Mouse (Mus musculus): ENCODE measurements around the gene Tmco1. TPM values are rescaled to one million over a fixed set of nuclear protein-coding genes. Genes with fewer than 3 reads are reported as not detected.

Gene Tmco1
- total and polyA plus RNA-seq, 3 experiments: 110 to 128 TPM; not detected in 1

- Histone ChIP-seq H3K27ac (ENCODE audit: control insufficient read depth, low read depth, low read length) (no peak overlapping the region), H3K27me3 (ENCODE audit: control insufficient read depth in 1 of 2, insufficient read depth in 2 of 2, low read length in 2 of 2) (no peaks in the 10 kb centered on the region)
- DNase-seq (ENCODE audit: low read depth, low spot score): no peak
These were observed 57.6 kb downstream of the Tmco1 start for GRCm38 (mm10) chr1:167365808-167366207.

DNA sequence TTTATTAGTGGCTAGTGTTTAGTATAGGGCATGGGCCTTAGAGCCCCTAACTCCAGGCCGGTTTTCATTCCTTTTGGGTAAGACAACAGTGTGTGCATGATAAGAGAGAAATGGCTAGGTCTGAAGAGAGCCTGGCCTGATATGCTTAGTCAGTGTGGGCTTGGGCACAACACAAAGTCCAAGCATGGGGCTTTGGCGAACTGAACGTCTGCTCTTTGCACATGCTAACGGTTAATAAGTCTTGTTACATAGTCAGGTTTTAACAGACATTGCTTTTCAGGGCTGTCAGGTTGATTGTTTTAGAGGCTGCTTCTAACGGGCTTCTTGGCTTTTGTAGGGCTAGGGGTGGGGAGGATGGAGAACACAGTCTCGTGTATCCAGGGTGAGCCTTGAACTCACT is 58.4 kb downstream of the Tmco1 start:
- Histone ChIP-seq H3K27ac (ENCODE audit: control insufficient read depth, low read depth, low read length) (no peak overlapping the region), H3K9me3 (replicated peaks; ENCODE audit: insufficient read depth, low read length) (no peaks in the 10 kb centered on the region), H3K36me3 (ENCODE audit: control insufficient read depth in 1 of 2, insufficient read depth in 2 of 2, low read length in 2 of 2) (peaks cover 4 to 6% of the 10 kb centered on the region in 2 experiments)

More at GRCm38 (mm10) chr1:167365808-167366207, 57.6 kb downstream of the Tmco1 start:
- H3K79me2 ChIP-seq (ENCODE audit: control insufficient read depth, insufficient read depth, low read length, poor library complexity): no peaks in the 10 kb centered on the region
- H3K4me1 ChIP-seq (ENCODE audit: control insufficient read depth in 1 of 2, insufficient read depth in 2 of 2, low read length in 2 of 2): peaks cover 0 to 2% of the 10 kb centered on the region in 2 experiments; a peak in 2 of 4 replicates
- H3K36me3 ChIP-seq (ENCODE audit: control insufficient read depth in 1 of 2, insufficient read depth in 2 of 2, low read length in 2 of 2): peaks cover 4 to 8% of the 10 kb centered on the region in 2 experiments
- no peaks in the 10 kb centered on the region for H3K9me3 ChIP-seq (replicated peaks; ENCODE audit: insufficient read depth, low read length)
- TF ChIP-seq MXI1 (IDR thresholded peaks at IDR 0.05; ENCODE audit: low read depth, low read length): no peak
- no peak for TF ChIP-seq E2F4 (IDR thresholded peaks at IDR 0.05; ENCODE audit: borderline replicate concordance, low read depth, low read length)
- no peak for TF ChIP-seq CHD2 (IDR thresholded peaks at IDR 0.05; ENCODE audit: low read length)
- no peak for TF ChIP-seq MEF2A (IDR thresholded peaks at IDR 0.05; ENCODE audit: extremely low read depth, insufficient replicate concordance, low read depth, low read length, poor library complexity, severe bottlenecking)
- TF ChIP-seq ZMIZ1 (IDR thresholded peaks at IDR 0.05; ENCODE audit: low read depth, low read length): no peak
- no peak for TF ChIP-seq UBTF (IDR thresholded peaks at IDR 0.05; ENCODE audit: borderline replicate concordance, insufficient read depth, low read depth, low read length)
- TF ChIP-seq JUND (IDR thresholded peaks at IDR 0.05; ENCODE audit: low read depth, low read length): no peak
- no peak for TF ChIP-seq SIN3A (IDR thresholded peaks at IDR 0.05; ENCODE audit: low read length)
- TF ChIP-seq USF2 (IDR thresholded peaks at IDR 0.05; ENCODE audit: borderline replicate concordance in 1 of 2, insufficient read depth in 1 of 2, low read depth in 1 of 2, low read length in 2 of 2): no peak
- TF ChIP-seq MAZ (IDR thresholded peaks at IDR 0.05; ENCODE audit: low read depth, low read length): no peak
- no peak for TF ChIP-seq GABPA (IDR thresholded peaks at IDR 0.05; ENCODE audit: low read depth, low read length)
- TF ChIP-seq NRF1 (IDR thresholded peaks at IDR 0.05; ENCODE audit: insufficient read depth, low read depth, low read length, poor library complexity, severe bottlenecking): no peak
- TF ChIP-seq POLR2AphosphoS2 (IDR thresholded peaks at IDR 0.05; ENCODE audit: low read length): no peak
- TF ChIP-seq RAD21 (IDR thresholded peaks at IDR 0.05; ENCODE audit: low read depth, low read length): no peak
- no peak for TF ChIP-seq TAL1 (IDR thresholded peaks at IDR 0.05; ENCODE audit: low read length)
- TF ChIP-seq HCFC1 (IDR thresholded peaks at IDR 0.05; ENCODE audit: low read depth, low read length): no peak
- no peak for TF ChIP-seq USF1 (IDR thresholded peaks at IDR 0.05; ENCODE audit: low read depth, low read length)
- H3K4me3 ChIP-seq (ENCODE audit: control insufficient read depth in 1 of 2, insufficient read depth in 1 of 2, low read depth in 2 of 2, low read length in 2 of 2): no peak overlapping the region
- H3K9ac ChIP-seq (ENCODE audit: control insufficient read depth, low read depth, low read length, poor library complexity, severe bottlenecking): no peak overlapping the region

More for the DNA sequence above, 58.4 kb downstream of the Tmco1 start:
- no peak for DNase-seq (ENCODE audit: low read depth, low spot score)
- Histone ChIP-seq H3K9ac (ENCODE audit: control insufficient read depth, low read depth, low read length, poor library complexity, severe bottlenecking) (no peak overlapping the region), H3K79me2 (ENCODE audit: control insufficient read depth, insufficient read depth, low read length, poor library complexity) (no peaks in the 10 kb centered on the region), H3K4me3 (ENCODE audit: control insufficient read depth in 1 of 2, insufficient read depth in 1 of 2, low read depth in 2 of 2, low read length in 2 of 2) (no peak overlapping the region), H3K27me3 (ENCODE audit: control insufficient read depth in 1 of 2, insufficient read depth in 2 of 2, low read length in 2 of 2) (no peaks in the 10 kb centered on the region), H3K4me1 (ENCODE audit: control insufficient read depth in 1 of 2, insufficient read depth in 2 of 2, low read length in 2 of 2) (peaks cover 0 to 2% of the 10 kb centered on the region in 2 experiments; a peak in 2 of 4 replicates)
- no peak for TF ChIP-seq HCFC1 (IDR thresholded peaks at IDR 0.05; ENCODE audit: low read depth, low read length)
- no peak for TF ChIP-seq POLR2AphosphoS5 (IDR thresholded peaks at IDR 0.05; ENCODE audit: borderline replicate concordance, low read depth, low read length)
- no peak for TF ChIP-seq ZC3H11A (IDR thresholded peaks at IDR 0.05; ENCODE audit: low read depth, low read length)
- no peak for TF ChIP-seq TBP (IDR thresholded peaks at IDR 0.05; ENCODE audit: low read depth, low read length)
- no peak for TF ChIP-seq ELF1 (IDR thresholded peaks at IDR 0.05; ENCODE audit: low read depth, low read length)
- no peak for TF ChIP-seq ZKSCAN1 (IDR thresholded peaks at IDR 0.05; ENCODE audit: low read depth, low read length)
- no peak for TF ChIP-seq ZNF384 (IDR thresholded peaks at IDR 0.05; ENCODE audit: low read depth, low read length)
- no peak for TF ChIP-seq EP300 (IDR thresholded peaks at IDR 0.05; ENCODE audit: low read depth in 1 of 2, low read length in 2 of 2)
- TF ChIP-seq MYB (IDR thresholded peaks at IDR 0.05; ENCODE audit: low read depth, low read length): no peak
- TF ChIP-seq RCOR1 (IDR thresholded peaks at IDR 0.05; ENCODE audit: low read depth, low read length): no peak
- no peak for TF ChIP-seq POLR2A (IDR thresholded peaks at IDR 0.05; ENCODE audit: control insufficient read depth in 1 of 2, insufficient read depth in 1 of 2, low read depth in 1 of 2, low read length in 2 of 2, poor library complexity in 1 of 2)
- TF ChIP-seq TCF12 (IDR thresholded peaks at IDR 0.05; ENCODE audit: low read depth, low read length): no peak
- no peak for TF ChIP-seq MXI1 (IDR thresholded peaks at IDR 0.05; ENCODE audit: low read depth, low read length)
- no peak for TF ChIP-seq MAZ (IDR thresholded peaks at IDR 0.05; ENCODE audit: low read depth, low read length)
- no peak for TF ChIP-seq GABPA (IDR thresholded peaks at IDR 0.05; ENCODE audit: low read depth, low read length)
- no peak for TF ChIP-seq USF1 (IDR thresholded peaks at IDR 0.05; ENCODE audit: low read depth, low read length)
- no peak for TF ChIP-seq SMC3 (IDR thresholded peaks at IDR 0.05; ENCODE audit: low read depth, low read length)
